ENCODE assay signal across 11 mouse cellular contexts in genomic region chr15:80930048-80930571, GRCm38 (mm10). TPM values are rescaled to one million over a fixed set of nuclear protein-coding genes. Genes with fewer than 3 reads are reported as not detected.
A peak's percentile ranks its signal among the peaks of the same experiment; 100 is the strongest.
DNase-seq lines count a peak whose midpoint lies in the region; ATAC-seq lines count a peak whose summit lies in the region.
"Had no signal": no experiment of that assay in that cellular context is flagged by ENCODE, and none has a peak within 500 bp of the region (broad histone marks: within the 10 kb centered on the region; RNA-seq: fewer than 3 reads in every experiment).

No protein-coding gene starts in this region.

- WGBS in kidney, embryonic 15.5 days: 48% methylated on average over 14 of the region's 16 CpGs
- 37% methylated on average over 14 of the region's 16 CpGs for WGBS in stomach, embryonic 16.5 days

- no peak overlapping the region for H3K4me2 ChIP-seq in kidney, embryonic 15.5 days
- no peak overlapping the region for H3K4me2 ChIP-seq in stomach, embryonic 16.5 days (ENCODE audit: low read depth, low read length)
- H3K4me2 ChIP-seq: intestine, embryonic 15.5 days had no signal

- no peaks in the 10 kb centered on the region for H3K27me3 ChIP-seq in kidney, embryonic 15.5 days
- H3K27me3 ChIP-seq in stomach, embryonic 16.5 days (ENCODE audit: control insufficient read depth, insufficient read depth, low read length): no peaks in the 10 kb centered on the region
- H3K27me3 ChIP-seq: intestine, embryonic 15.5 days; megakaryocyte, embryonic 14.5 days had no signal

- ATAC-seq in kidney, embryonic 15.5 days (replicated peaks; ENCODE audit: low FRiP score): peak; percentile 33; the same call in 1 of the 2 replicates
- ATAC-seq in stomach, embryonic 16.5 days (ENCODE audit: insufficient read depth, low FRiP score): no peak; the same call in 1 of the 2 replicates
- ATAC-seq: intestine, embryonic 15.5 days had no signal

- H3K9me3 ChIP-seq in kidney, embryonic 15.5 days (replicated peaks): no peaks in the 10 kb centered on the region
- H3K9me3 ChIP-seq in stomach, embryonic 16.5 days (replicated peaks; ENCODE audit: control insufficient read depth, low read length): no peaks in the 10 kb centered on the region
- H3K9me3 ChIP-seq: intestine, embryonic 15.5 days; megakaryocyte, embryonic 14.5 days had no signal

- DNase-seq in kidney, adult 9 months: no peak
- peak; percentile 66 for DNase-seq in T-cell, adult 2 months (ENCODE audit: low spot score)
- DNase-seq in fibroblast of lung, adult 2 months (ENCODE audit: low read depth): peak; percentile 37
- DNase-seq in cerebellum, postnatal 25 days: no peak
- DNase-seq in testis, postnatal 10 days (ENCODE audit: low spot score): no peak
- no peak for DNase-seq in ovary, postnatal 10 days (ENCODE audit: low spot score)
- DNase-seq: spleen, adult 18-20 months had no signal

- H3K4me3 ChIP-seq in kidney, embryonic 15.5 days (replicated peaks): no peak overlapping the region
- no peak overlapping the region for H3K4me3 ChIP-seq in stomach, embryonic 16.5 days (replicated peaks; ENCODE audit: low read length)
- H3K4me3 ChIP-seq: intestine, embryonic 15.5 days; megakaryocyte, embryonic 14.5 days had no signal

- peaks cover 72% of the 10 kb centered on the region for H3K36me3 ChIP-seq in kidney, embryonic 15.5 days
- H3K36me3 ChIP-seq in stomach, embryonic 16.5 days (ENCODE audit: control insufficient read depth, insufficient read depth, low read length): peaks cover 8% of the 10 kb centered on the region

- no peak overlapping the region for H3K9ac ChIP-seq in kidney, embryonic 15.5 days
- H3K9ac ChIP-seq in stomach, embryonic 16.5 days (ENCODE audit: low read length): no peak overlapping the region
- H3K9ac ChIP-seq: intestine, embryonic 15.5 days had no signal

- no peaks in the 10 kb centered on the region for H3K4me1 ChIP-seq in kidney, embryonic 15.5 days
- H3K4me1 ChIP-seq in stomach, embryonic 16.5 days (ENCODE audit: control insufficient read depth, insufficient read depth, low read length): no peaks in the 10 kb centered on the region
- H3K4me1 ChIP-seq: intestine, embryonic 15.5 days had no signal

- no peak overlapping the region for H3K27ac ChIP-seq in kidney, embryonic 15.5 days
- peak overlapping the region; percentile 27; the same call in 1 of the 2 replicates for H3K27ac ChIP-seq in stomach, embryonic 16.5 days (ENCODE audit: low read length)
- H3K27ac ChIP-seq: intestine, embryonic 15.5 days had no signal

RNA-seq across cellular contexts. Expression of gene Adsl, which starts 18.2 kb away (rescaled TPM):
- 178 and 186 TPM in 2 replicates for polyA plus RNA-seq in kidney, embryonic 15.5 days (2015; fragmentation: Nextera tagmentation; extraction: Ambion mirVana)
- 164 and 166 TPM in 2 replicates for polyA plus RNA-seq in stomach, embryonic 16.5 days (2015; fragmentation: Nextera tagmentation; extraction: Ambion mirVana)

RNA-seq across cellular contexts. Expression of gene Sgsm3, which starts 47.5 kb away (rescaled TPM):
- polyA plus RNA-seq in kidney, embryonic 15.5 days (2015; fragmentation: Nextera tagmentation; extraction: Ambion mirVana): 24.8 and 27.1 TPM in 2 replicates
- 55.9 and 73.5 TPM in 2 replicates for polyA plus RNA-seq in stomach, embryonic 16.5 days (2015; fragmentation: Nextera tagmentation; extraction: Ambion mirVana)

Comparison
In these comparisons a context has a peak if more than half of its experiments do, and no peak if none do; other contexts are left out.
1. DNase-seq: peak in T-cell, adult 2 months (single experiment) and fibroblast of lung, adult 2 months (single experiment); none in kidney, adult 9 months (single experiment), cerebellum, postnatal 25 days (0 of 2), testis, postnatal 10 days (single experiment) and ovary, postnatal 10 days (single experiment).